Mouse (Mus musculus) heart, adult 2 months (tissue): ENCODE results near the gene Ccndbp1. TPM values are rescaled to one million over a fixed set of nuclear protein-coding genes. Genes with fewer than 3 reads are reported as not detected.
"Not testable (repeated sequence)": the region's sequence is repeated elsewhere in the genome, so short reads cannot be mapped to it uniquely, and the experiment has no call there.

ENCODE experiments used
- DNase-seq, 2 experiments: peaks; one replicate each; pipeline ENCODE4 v3.0.0; 2021
- H3K27ac ChIP-seq: fragments of 200-600 bp; 2 replicates; pipeline ENCODE4 v1.8.1; 2022
- H3K27me3 ChIP-seq: fragments of 200-500 bp; 2 replicates; pipeline ENCODE4 v1.6.1; 2012; ENCODE audit warnings: mild to moderate bottlenecking, low read length, inconsistent platforms, mixed read lengths; ENCODE audit not compliant: control insufficient read depth, insufficient read depth
- H3K36me3 ChIP-seq: fragments of 200-500 bp; 2 replicates; pipeline ENCODE4 v1.6.1; 2012; ENCODE audit warnings: low read length, inconsistent platforms; ENCODE audit not compliant: control insufficient read depth, insufficient read depth
- H3K4me1 ChIP-seq: fragments of 200-500 bp; 2 replicates; pipeline ENCODE4 v1.6.1; 2011; ENCODE audit warnings: low read length; ENCODE audit not compliant: control insufficient read depth, insufficient read depth
- H3K4me3 ChIP-seq: fragments of 200-600 bp; 2 replicates; pipeline ENCODE4 v1.8.1; 2022
- H3K79me2 ChIP-seq: fragments of 200-500 bp; replicated peaks from 2 replicates; pipeline ENCODE4 v1.6.1; 2012; ENCODE audit warnings: mild to moderate bottlenecking, inconsistent platforms, low read length, moderate library complexity, mixed read lengths; ENCODE audit not compliant: control insufficient read depth, insufficient read depth
- H3K9ac ChIP-seq: fragments of 200-500 bp; 2 replicates; pipeline ENCODE4 v1.6.1; 2012; ENCODE audit warnings: low read depth, mild to moderate bottlenecking, control low read depth, inconsistent platforms, low read length, mixed read lengths
- CTCF ChIP-seq: fragments of 200-600 bp; IDR thresholded peaks from 2 replicates; pipeline ENCODE4 v1.8.1; 2022; ENCODE audit warnings: antibody characterized with exemption, mild to moderate bottlenecking, moderate library complexity
- EP300 ChIP-seq: fragments of 200-500 bp; IDR thresholded peaks from 2 replicates; pipeline ENCODE4 v1.6.1; 2011; ENCODE audit warnings: low read depth, low read length, control low read depth; ENCODE audit not compliant: insufficient read depth
- POLR2A ChIP-seq: fragments of 200-500 bp; IDR thresholded peaks from 2 replicates; pipeline ENCODE4 v1.6.1; 2011; ENCODE audit warnings: mild to moderate bottlenecking, low read depth, low read length, control low read depth; ENCODE audit not compliant: insufficient read depth
- WGBS: fragments of 180-500 bp; shearing (Covaris S2); methylation state at CpG from one replicate; pipeline ENCODE4 v1.1.7; 2018; 5-methylcytosine and 5-hydroxymethylcytosine counted together
- intact Hi-C: fragments of 180-260 bp; cut with DNase I; formaldehyde crosslinking; loops from one replicate; pipeline ENCODE4 v1.15.1; 2025
- polyA plus RNA-seq: library from polyadenylated mRNA; depleted of rRNA; stranded (reverse); fragments of >200 nt; gene quantifications from 2 replicates; pipeline ENCODE4 v1.2.3, GENCODE M21; 2012
- total RNA-seq, 2 experiments: library from RNA; stranded (reverse); gene quantifications; 2 replicates each; pipeline ENCODE4 v1.2.3; 2021

Gene Ccndbp1
- total and polyA plus RNA-seq, 3 experiments, result 27.8 to 44.4 (median 29.7) TPM

DNA sequence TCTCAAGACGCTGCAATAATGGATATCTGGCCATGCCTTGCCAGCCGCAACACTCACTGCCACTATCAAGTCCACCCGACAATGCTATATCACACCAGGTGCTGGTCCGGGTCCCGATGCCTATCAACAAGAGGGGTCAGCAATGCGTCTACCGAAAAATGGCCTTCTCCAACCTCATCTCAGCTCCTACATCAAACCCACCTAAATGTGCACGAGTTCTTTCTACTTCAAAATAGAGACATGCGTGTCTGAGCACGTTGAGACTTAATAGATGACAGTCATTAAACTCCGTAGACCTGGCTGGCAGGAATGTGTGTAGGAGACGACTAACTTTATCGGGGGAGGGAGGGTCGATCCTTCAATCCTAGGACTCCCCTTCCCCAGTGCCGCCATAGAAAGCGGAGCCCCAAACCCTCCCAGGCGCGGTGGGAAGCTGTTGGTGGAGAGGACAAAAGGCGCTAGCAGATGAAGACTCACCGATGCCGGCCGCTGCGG, 38.1 kb upstream of the Ccndbp1 start:
- DNase-seq, result peak in 1 of 2 experiments; percentile 40
- TF ChIP-seq EP300, result no peak
- TF ChIP-seq POLR2A, result no peak
- no peak for TF ChIP-seq CTCF
- intact Hi-C loops, result loop anchor here (5.0 kb wide), 1 partner anchor 37 kb away; the partner anchor contains the start of gene Ccndbp1
- H3K27ac ChIP-seq, result peak overlapping the region; percentile 85
- WGBS, result 1% methylated on average over 23 of the region's 23 CpGs
- H3K79me2 ChIP-seq, result 0 out of 2 replicates have a peak, but pooled peaks cover 1% of the 10 kb centered on the region
- H3K27me3 ChIP-seq, result no peaks in the 10 kb centered on the region
- H3K36me3 ChIP-seq, result peaks cover 5% of the 10 kb centered on the region; the same call in 1 of the 2 replicates
- H3K4me3 ChIP-seq, result peak overlapping the region; percentile 83
- H3K9ac ChIP-seq, result peak overlapping the region; percentile 86
- H3K4me1 ChIP-seq, result peaks cover 2% of the 10 kb centered on the region

DNA sequence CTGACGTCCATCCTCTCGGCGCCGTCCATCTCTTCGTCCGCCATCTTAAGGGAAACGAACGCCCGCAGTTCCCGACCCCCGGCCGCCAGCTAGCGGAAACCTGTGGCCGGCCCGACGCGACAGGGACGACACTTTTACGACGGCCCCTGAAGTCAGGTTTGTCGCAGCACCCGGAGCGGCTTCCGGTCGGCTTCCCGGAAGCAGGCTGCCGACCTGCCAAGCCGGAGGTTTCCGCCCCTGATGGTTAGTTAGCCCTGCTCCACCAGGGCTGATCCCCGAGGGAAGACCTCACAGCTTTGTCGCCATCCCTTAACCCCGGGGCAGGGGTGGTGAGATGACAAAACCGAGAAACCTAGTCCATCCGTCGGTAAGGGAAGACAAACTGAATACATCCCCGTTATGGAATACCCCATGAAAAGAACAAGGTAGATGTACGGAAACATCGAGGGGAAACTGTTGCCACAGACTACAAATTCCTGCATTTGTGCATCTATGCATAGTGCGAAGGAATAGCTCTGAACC, 37.6 kb upstream of the Ccndbp1 start, which contains the start of gene Ubr1:
Ubr1 (minus strand) TSS at position 157 of the 522 bp plus-strand sequence.
- Histone ChIP-seq H3K4me3 (peak within 1 kb of the TSS; percentile 83), H3K9ac (peak within 1 kb of the TSS; percentile 86), H3K79me2 (0 out of 2 replicates have a peak, but pooled peaks cover 1% of the 10 kb centered on the region), H3K27ac (peak within 1 kb of the TSS; percentile 85), H3K4me1 (peaks cover 2% of the 10 kb centered on the region), H3K36me3 (peaks cover 5% of the 10 kb centered on the region; the same call in 1 of the 2 replicates), H3K27me3 (no peaks in the 10 kb centered on the region)
- TF ChIP-seq CTCF, result peak; percentile 29; the same call in 1 of the 2 replicates
- TF ChIP-seq POLR2A, result peak; percentile 97
- peak; percentile 48; the same call in 1 of the 2 replicates for TF ChIP-seq EP300
- WGBS, result under 1% methylated on average over 39 of the region's 39 CpGs
- intact Hi-C loops, result loop anchor here (5.0 kb wide), 1 partner anchor 37 kb away; the partner anchor contains the start of gene Ccndbp1
- DNase-seq, result peak; percentile 89 to 92

DNA sequence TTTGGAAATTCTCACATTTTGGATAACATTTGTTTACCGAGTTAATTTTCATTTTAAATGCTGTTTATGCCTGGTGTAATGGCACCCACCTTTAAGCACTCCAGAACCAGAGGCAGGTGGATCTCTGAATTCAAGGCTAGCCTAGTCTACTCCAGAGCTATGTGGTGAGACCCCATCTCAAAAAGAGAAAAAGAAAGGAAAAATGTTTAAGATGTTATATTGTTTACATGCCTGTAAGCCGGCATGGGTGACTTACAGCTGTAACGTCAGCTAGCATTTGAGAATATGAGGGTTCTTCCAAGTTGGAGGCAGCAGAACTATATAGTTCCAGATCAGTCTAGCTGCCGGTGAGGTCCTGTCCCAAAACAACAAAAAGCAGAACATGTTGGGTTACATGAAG, 36.4 kb upstream of the Ccndbp1 start:
- Histone ChIP-seq H3K27me3 (no peaks in the 10 kb centered on the region), H3K36me3 (peaks cover 5% of the 10 kb centered on the region; the same call in 1 of the 2 replicates), H3K9ac (no peak overlapping the region), H3K27ac (no peak overlapping the region), H3K4me3 (no peak overlapping the region), H3K79me2 (no peaks in the 10 kb centered on the region), H3K4me1 (peaks cover 2% of the 10 kb centered on the region)
- TF ChIP-seq EP300 (no peak), POLR2A (no peak), CTCF (no peak)
- intact Hi-C loops, result loop anchor here (5.0 kb wide), 1 partner anchor 36 kb away; the partner anchor contains the start of gene Ccndbp1
- DNase-seq, result no peak
- 88% methylated on average over 4 of the region's 4 CpGs for WGBS

DNA sequence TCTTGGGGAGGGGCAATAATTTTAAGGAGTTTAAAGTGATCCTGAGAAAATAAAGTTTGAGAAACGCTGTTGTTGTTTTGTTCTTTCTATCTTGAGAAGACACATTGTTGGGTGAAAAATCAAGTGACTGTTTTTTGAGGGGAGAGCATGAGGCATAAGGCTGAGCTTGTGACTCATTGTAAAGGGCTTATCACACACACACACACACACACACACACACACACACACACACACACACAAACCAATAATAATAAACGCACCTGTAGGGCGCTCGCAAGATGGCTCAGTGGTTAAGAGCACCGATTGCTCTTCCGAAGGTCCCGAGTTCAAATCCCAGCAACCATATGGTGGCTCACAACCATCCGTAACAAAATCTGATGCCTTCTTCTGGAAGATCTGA, 35.9 kb upstream of the Ccndbp1 start:
- WGBS, result 97% methylated on average over 8 of the region's 8 CpGs
- not testable (repeated sequence) for DNase-seq, H3K9ac ChIP-seq, H3K36me3 ChIP-seq, H3K27ac ChIP-seq, H3K27me3 ChIP-seq, H3K79me2 ChIP-seq, H3K4me3 ChIP-seq, H3K4me1 ChIP-seq
- intact Hi-C loops, result loop anchor here (5.0 kb wide), 1 partner anchor 35 kb away; the partner anchor contains the start of gene Ccndbp1

DNA sequence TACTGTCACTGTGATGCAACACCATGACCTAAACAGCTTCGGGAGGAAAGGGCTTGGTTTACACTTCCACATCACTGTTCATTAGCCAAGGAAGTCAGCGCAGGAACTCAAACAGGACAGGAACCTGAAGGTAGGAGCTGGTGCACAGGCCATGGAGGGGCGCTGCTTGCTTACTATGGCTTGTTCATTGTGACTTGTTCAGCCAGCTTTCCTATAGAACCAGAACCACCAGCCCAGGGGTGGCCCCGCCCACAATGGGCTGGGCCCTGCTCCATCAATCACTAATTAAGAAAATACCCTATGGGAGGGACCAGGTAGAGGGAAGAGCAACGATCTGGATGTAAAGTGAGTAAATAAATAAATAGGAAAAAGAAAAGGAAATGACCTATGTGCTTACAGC, 35.2 kb upstream of the Ccndbp1 start:
- Histone ChIP-seq H3K36me3 (peaks cover 3% of the 10 kb centered on the region; the same call in 1 of the 2 replicates), H3K4me1 (peaks cover 2% of the 10 kb centered on the region; the same call in 1 of the 2 replicates), H3K27me3 (no peaks in the 10 kb centered on the region), H3K27ac (no peak overlapping the region), H3K79me2 (no peaks in the 10 kb centered on the region), H3K4me3 (no peak overlapping the region), H3K9ac (no peak overlapping the region)
- intact Hi-C loops, result loop anchor here (5.0 kb wide), 1 partner anchor 34 kb away; the partner anchor contains the start of gene Ccndbp1
- WGBS, result 17% methylated on average over 5 of the region's 5 CpGs
- no peak for DNase-seq
- TF ChIP-seq EP300 (no peak), POLR2A (no peak), CTCF (no peak)

DNA sequence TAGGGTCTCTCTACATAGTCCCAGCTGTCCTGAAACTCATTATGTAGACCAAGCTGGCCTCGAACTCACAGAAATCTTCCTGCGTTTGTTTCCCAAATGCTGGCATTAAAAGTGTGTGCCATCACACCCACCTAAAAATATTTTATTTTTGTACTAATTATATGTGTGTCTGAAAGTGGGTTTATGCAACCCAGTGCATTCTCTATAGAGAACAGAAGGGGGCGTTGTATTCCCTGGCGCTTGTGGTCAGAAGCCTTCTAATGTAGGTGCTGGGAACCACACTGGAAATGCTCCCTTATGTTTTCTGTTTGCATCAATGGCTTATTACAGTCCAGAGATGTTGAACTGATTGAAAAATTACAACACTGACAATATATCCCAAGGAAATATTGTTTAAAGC, 31.9 kb upstream of the Ccndbp1 start:
- Histone ChIP-seq H3K9ac (no peak overlapping the region), H3K27ac (peak overlapping the region; percentile 88; the same call in 1 of the 2 replicates), H3K36me3 (no peaks in the 10 kb centered on the region), H3K4me1 (no peaks in the 10 kb centered on the region), H3K79me2 (no peaks in the 10 kb centered on the region), H3K4me3 (peak overlapping the region; percentile 69), H3K27me3 (no peaks in the 10 kb centered on the region)
- TF ChIP-seq POLR2A (no peak), CTCF (peak; percentile 51), EP300 (no peak)
- 60% methylated on average over 4 of the region's 4 CpGs for WGBS
- DNase-seq, result no peak
- intact Hi-C loops, result no loop called here
